9 mouse cellular contexts compared by ENCODE assay signal in the genomic region with DNA sequence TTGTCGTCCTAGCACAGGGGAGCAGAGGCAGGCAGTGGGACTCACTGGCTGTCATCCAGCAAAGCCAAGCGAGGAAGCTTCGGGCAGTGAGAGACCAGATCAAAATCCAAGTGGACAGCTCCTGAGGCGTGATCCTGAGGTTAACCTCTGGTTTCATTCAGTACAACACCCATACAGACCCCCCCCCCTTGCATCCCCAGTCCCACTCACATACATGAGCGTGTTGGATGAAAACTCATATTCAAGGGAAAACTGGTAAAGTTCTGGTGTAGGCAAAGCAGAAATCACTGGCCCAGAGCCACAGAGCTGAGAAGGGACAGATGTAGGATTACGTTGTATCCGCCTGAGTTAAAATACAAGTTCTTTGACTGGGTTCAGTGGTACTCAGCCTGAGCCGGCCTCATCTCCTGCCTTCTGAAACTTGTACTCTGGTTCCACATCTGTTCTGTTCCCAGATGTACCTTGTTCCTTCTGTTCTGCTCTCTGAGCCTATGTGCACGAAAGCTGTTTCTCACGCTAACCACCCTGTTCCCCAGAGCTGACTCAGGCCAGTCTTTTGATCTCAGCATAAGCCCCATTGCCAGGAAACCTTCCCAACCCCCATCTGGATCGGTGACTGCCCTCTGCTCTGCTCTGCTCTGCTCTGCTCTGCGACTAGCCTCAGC.
DNase-seq lines count a peak whose midpoint lies in the region; ATAC-seq and TF ChIP-seq lines count a peak whose summit lies in the region.
"Had no signal": no experiment of that assay in that cellular context is flagged by ENCODE, and none has a peak within 500 bp of the region (broad histone marks: within the 10 kb centered on the region; RNA-seq: fewer than 3 reads in every experiment).

No protein-coding gene starts in this region.

- DNase-seq in left cerebral cortex, postnatal 25 days (ENCODE audit: low spot score in 2 of 2): peak; percentile 13 to 48
- DNase-seq in left cerebral cortex, adult 9 months (ENCODE audit: low spot score in 2 of 2): no peak
- peak; percentile 60 for DNase-seq in embryo, embryonic 10 days (ENCODE audit: low spot score)
- DNase-seq in kidney, adult 11 months: peak; percentile 43
- DNase-seq in lung, postnatal 10 days: peak; percentile 36
- DNase-seq in cerebellum, adult 11-12 months: no peak
- DNase-seq in left cerebral cortex, adult 2 months (ENCODE audit: extremely low spot score in 1 of 2, low spot score in 2 of 2): no peak

- intact Hi-C loops in left cerebral cortex, postnatal 25 days (cut with DNase I): no loop called here
- intact Hi-C loops in left cerebral cortex, adult 2 months (cut with DNase I): no loop called here

- no peak overlapping the region for H3K27ac ChIP-seq in left cerebral cortex, adult 2 months
- H3K27ac ChIP-seq: heart, embryonic 13.5 days had no signal

- no peak overlapping the region for H3K4me3 ChIP-seq in left cerebral cortex, adult 2 months
- H3K4me3 ChIP-seq: heart, embryonic 13.5 days had no signal

- ATAC-seq in inflammation-experienced regulatory T-cells, adult 6 months: no peak

- TF ChIP-seq CTCF in left cerebral cortex, adult 2 months (IDR thresholded peaks at IDR 0.05): no peak

Comparison
In these comparisons a context has a peak if more than half of its experiments do, and no peak if none do; other contexts are left out.
1. DNase-seq: peak in left cerebral cortex, postnatal 25 days (2 of 2), embryo, embryonic 10 days (single experiment), kidney, adult 11 months (single experiment) and lung, postnatal 10 days (single experiment); none in left cerebral cortex, adult 9 months (0 of 2), cerebellum, adult 11-12 months (single experiment) and left cerebral cortex, adult 2 months (0 of 2).